Mouse (Mus musculus) splenic B cell, adult 2 months (primary cell): ENCODE measurements at regions not wholly inside any gene's neighbourhood (a gene's known extent, or its start where the extent isn't known, plus 50 kb on each side); places are given as distances from the start of the nearest gene placed in this dataset.
"Not testable (repeated sequence)": the region's sequence is repeated elsewhere in the genome, so short reads cannot be mapped to it uniquely, and the experiment has no call there.

Experiments used
- DNase-seq: peaks from one replicate; pipeline ENCODE4 v3.0.0-alpha.2; 2011; ENCODE audit warnings: low read depth, low spot score
- H3K27me3 ChIP-seq: 2 replicates; pipeline ENCODE4 v1.6.1; 2012; ENCODE audit warnings: mild to moderate bottlenecking, low read length, moderate library complexity, mixed read lengths; ENCODE audit not compliant: control insufficient read depth, poor library complexity, insufficient read depth, severe bottlenecking
- H3K36me3 ChIP-seq: 2 replicates; pipeline ENCODE4 v1.6.1; 2012; ENCODE audit warnings: mild to moderate bottlenecking, low read length, moderate library complexity, mixed read lengths; ENCODE audit not compliant: control insufficient read depth, poor library complexity, insufficient read depth, severe bottlenecking

GRCm38 (mm10) chr12:115165499-115165898, 882.0 kb upstream of the Zfp386 start:
- not testable (repeated sequence) for H3K36me3 ChIP-seq, H3K27me3 ChIP-seq
- peak; percentile 48 for DNase-seq

DNA sequence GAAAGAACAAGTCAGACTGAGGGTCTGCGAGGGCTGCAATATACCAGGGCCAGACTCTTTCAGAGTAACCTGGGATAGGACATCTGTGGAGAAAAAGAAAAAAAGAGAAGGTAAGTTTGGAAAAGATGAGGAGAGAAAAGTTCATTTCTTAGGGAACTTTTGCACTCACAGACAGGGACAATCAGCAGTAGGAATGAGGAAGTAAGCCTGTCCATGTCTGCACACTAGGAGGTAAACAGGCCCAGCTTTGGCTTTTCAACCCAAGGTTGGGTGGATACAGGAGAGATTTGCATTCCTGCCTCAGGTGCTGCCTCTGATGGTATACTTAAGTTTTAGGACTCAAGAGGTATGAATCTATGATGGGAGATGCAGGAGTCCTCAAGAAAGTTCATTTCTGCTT, 881.5 kb upstream of the Zfp386 start:
- not testable (repeated sequence) for H3K36me3 ChIP-seq, H3K27me3 ChIP-seq, DNase-seq

- Histone ChIP-seq H3K27me3 (no peaks in the 10 kb centered on the region), H3K36me3 (no peaks in the 10 kb centered on the region)
- peak; percentile 20 for DNase-seq
Measured at GRCm38 (mm10) chr12:115193482-115194103, 853.9 kb upstream of the Zfp386 start.

DNA sequence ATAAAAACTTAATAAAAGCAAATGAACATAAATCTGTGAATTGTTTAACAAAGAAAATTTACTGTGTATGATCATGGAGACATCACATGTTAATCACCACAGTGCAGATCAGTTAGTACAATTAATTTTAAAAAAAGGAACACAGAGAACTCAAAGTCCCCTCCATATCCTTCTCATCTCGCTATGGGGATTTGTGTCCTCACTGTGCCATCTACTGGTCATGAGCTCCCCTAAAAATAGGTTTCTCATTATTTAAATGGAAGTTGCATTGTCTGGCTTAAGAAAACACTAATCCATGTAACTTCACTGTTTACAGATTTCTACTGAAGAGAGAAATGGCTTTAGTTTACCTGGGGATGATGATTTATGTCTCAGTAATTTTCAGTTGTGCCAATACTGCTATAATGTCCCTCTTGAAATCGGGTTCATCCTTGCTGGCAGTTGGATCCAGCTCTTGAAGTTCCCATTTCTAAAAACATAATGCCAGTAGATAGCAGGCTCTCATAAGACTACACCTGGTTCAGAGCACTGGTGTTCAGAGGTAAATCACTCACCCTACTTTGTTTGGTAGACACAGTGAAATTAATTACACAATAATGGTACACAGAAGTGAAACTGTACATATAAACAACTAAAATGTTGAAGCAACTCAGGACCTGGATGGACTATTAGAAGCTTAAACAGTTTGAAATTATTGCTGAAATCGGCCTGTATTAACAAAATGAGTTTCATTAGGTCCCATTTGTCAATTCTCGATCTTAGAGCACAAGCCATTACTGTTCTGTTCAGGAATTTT, 850.0 kb upstream of the Zfp386 start:
- peak; percentile 21 for DNase-seq
- no peaks in the 10 kb centered on the region for H3K27me3 ChIP-seq
- H3K36me3 ChIP-seq, result no peaks in the 10 kb centered on the region

DNA sequence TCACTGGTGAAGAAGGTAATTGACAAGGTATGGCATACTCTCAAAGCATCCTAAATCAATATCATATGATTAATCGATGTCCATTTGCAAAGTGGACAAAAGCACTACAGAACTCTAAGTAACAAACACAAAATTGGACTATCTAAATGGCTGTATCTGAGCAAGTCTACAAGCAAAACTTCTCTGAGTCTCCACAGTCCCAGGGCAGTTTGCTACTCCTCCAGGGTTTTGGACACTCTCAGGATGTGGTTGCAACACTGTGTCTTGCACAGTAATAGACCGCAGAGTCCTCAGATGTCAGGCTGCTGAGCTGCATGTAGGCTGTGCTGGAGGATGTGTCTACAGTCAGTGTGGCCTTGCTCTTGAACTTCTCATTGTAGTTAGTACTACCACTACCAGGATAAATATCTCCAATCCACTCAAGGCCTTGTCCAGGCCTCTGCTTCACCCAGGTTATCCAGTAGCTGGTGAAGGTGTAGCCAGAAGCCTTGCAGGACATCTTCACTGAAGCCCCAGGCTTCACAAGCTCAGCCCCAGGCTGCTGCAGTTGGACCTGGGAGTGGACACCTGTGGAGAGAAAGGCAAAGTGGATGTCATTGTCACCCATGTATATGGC, 839.6 kb upstream of the Zfp386 start:
- not testable (repeated sequence) for H3K27me3 ChIP-seq, DNase-seq, H3K36me3 ChIP-seq

- DNase-seq, result no peak
- no peaks in the 10 kb centered on the region for H3K36me3 ChIP-seq
Measured at GRCm38 (mm10) chr12:115222671-115223070, 824.9 kb upstream of the Zfp386 start.

DNA sequence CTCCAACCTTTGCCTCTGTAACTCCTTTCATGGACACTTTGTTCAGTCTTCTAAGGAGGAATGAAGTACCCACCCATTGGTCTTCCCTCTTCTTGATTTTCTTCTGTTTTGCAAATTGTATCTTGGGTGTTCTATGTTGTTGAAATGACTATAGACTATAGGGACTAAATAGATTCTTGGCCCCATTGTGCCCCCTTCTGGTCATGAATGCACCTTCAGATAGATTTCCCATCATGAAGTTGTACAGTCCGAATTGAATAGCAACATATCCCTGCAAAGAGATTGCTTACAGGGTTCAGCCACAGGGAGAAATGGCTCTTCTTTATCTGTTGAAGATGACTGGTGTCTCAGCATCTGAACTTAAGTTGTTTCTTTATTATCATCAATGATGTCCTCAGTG, 817.6 kb upstream of the Zfp386 start:
- peak; percentile 28 for DNase-seq

More at GRCm38 (mm10) chr12:115222671-115223070, 824.9 kb upstream of the Zfp386 start:
- no peaks in the 10 kb centered on the region for H3K27me3 ChIP-seq

DNA sequence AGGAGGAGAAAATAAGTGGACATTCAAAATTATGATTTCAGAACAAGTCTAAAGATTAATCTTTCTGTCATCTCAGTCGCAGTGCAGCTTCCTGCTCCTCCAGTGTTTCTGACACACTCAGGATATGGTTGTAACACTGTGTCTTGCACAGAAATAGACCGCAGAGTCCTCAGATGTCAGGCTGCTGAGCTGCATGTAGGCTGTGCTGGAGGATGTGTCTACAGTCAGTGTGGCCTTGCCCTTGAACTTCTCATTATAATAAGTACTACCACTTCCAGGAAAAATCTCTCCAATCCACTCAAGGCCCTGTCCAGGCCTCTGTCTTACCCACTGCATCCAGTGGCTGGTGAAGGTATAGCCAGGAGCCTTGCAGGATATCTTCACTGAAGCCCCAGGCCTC, 804.9 kb upstream of the Zfp386 start:
- not testable (repeated sequence) for H3K36me3 ChIP-seq, DNase-seq

More for the DNA sequence above, 817.6 kb upstream of the Zfp386 start:
- no peaks in the 10 kb centered on the region for H3K27me3 ChIP-seq
- H3K36me3 ChIP-seq, result no peaks in the 10 kb centered on the region

GRCm38 (mm10) chr12:115247298-115247697, 800.2 kb upstream of the Zfp386 start:
- not testable (repeated sequence) for H3K36me3 ChIP-seq, DNase-seq

More for the DNA sequence above, 804.9 kb upstream of the Zfp386 start:
- not testable (repeated sequence) for H3K27me3 ChIP-seq

GRCm38 (mm10) chr12:115257802-115258201, 789.7 kb upstream of the Zfp386 start:
- peak; percentile 18 for DNase-seq
- no peaks in the 10 kb centered on the region for H3K36me3 ChIP-seq
- H3K27me3 ChIP-seq, result no peaks in the 10 kb centered on the region

More at GRCm38 (mm10) chr12:115247298-115247697, 800.2 kb upstream of the Zfp386 start:
- not testable (repeated sequence) for H3K27me3 ChIP-seq

GRCm38 (mm10) chr12:115258744-115259143, 788.8 kb upstream of the Zfp386 start:
- no peak for DNase-seq
- Histone ChIP-seq H3K36me3 (no peaks in the 10 kb centered on the region), H3K27me3 (no peaks in the 10 kb centered on the region)

- not testable (repeated sequence) for H3K36me3 ChIP-seq, H3K27me3 ChIP-seq
- DNase-seq, result peak; percentile 38
Measured at GRCm38 (mm10) chr12:115262431-115262830, 785.1 kb upstream of the Zfp386 start.

GRCm38 (mm10) chr12:115276749-115277148, 770.8 kb upstream of the Zfp386 start:
- DNase-seq, H3K27me3 ChIP-seq, H3K36me3 ChIP-seq: not testable (repeated sequence)

DNA sequence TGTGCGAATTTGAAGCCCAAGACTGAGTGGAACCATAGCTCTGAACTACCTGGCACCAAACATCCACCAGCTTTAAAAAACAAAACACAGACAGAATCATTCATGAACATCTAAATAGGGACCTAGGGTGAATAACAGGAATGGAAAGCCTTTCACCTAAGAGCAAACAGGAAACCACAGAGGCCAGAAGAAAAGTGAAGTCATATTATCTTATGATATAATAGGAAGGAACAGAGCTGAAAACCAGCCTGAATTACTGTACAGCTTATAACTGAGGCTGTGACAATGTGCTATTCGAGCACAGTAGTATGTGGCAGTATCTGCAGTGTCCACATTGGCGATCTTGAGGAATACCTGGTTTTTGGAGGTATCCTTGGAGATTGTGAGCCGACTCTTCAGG, 753.8 kb upstream of the Zfp386 start:
- not testable (repeated sequence) for H3K36me3 ChIP-seq, DNase-seq, H3K27me3 ChIP-seq

GRCm38 (mm10) chr12:115298041-115298440, 749.5 kb upstream of the Zfp386 start:
- DNase-seq, result peak; percentile 37
- H3K36me3 ChIP-seq, H3K27me3 ChIP-seq: not testable (repeated sequence)
